Mouse (Mus musculus): ENCODE measurements around the gene Paqr4. TPM values are rescaled to one million over a fixed set of nuclear protein-coding genes. Genes with fewer than 3 reads are reported as not detected.

The Paqr4 gene
- polyA plus RNA-seq, 1 experiment = 0.85 TPM

- no peaks in the 10 kb centered on the region for H3K36me3 ChIP-seq (ENCODE audit: control insufficient read depth, insufficient read depth, low read length)
- no peak overlapping the region for H3K27ac ChIP-seq (ENCODE audit: control insufficient read depth, insufficient read depth, low read depth, low read length)
- TF ChIP-seq POLR2A (IDR thresholded peaks at IDR 0.05; ENCODE audit: control insufficient read depth, low read depth, low read length) = no peak
- TF ChIP-seq CTCF (IDR thresholded peaks at IDR 0.05; ENCODE audit: control insufficient read depth, insufficient read depth, insufficient replicate concordance, low read depth, low read length) = no peak
Observed at GRCm38 (mm10) chr17:23694491-23694890, 46.2 kb downstream of the Paqr4 start.

More at GRCm38 (mm10) chr17:23694491-23694890, 46.2 kb downstream of the Paqr4 start:
- Histone ChIP-seq H3K4me3 (ENCODE audit: control insufficient read depth, low read depth, low read length) (no peak overlapping the region), H3K27me3 (ENCODE audit: control insufficient read depth, insufficient read depth, low read length) (no peaks in the 10 kb centered on the region), H3K4me1 (ENCODE audit: control insufficient read depth, insufficient read depth, low read length) (no peaks in the 10 kb centered on the region; the same call in 1 of the 2 replicates)

Other genes with a start within 250 kb of the Paqr4 start
- gene Zfp213, start 176.6 kb downstream of the Paqr4 start, polyA plus RNA-seq (2012; rRNA removed) = 3.5 and 3.7 TPM in 2 replicates
- gene Zfp13, start 141.4 kb downstream of the Paqr4 start, polyA plus RNA-seq (2012; rRNA removed) = 45.3 and 57.6 TPM in 2 replicates
- gene Zscan10, start 140.0 kb downstream of the Paqr4 start, polyA plus RNA-seq (2012; rRNA removed) = 4.5 and 4.9 TPM in 2 replicates
- gene Mmp25, start 95.6 kb downstream of the Paqr4 start, polyA plus RNA-seq (2012; rRNA removed) = 0.35 and 0.36 TPM in 2 replicates
- gene Bicdl2, start 80.4 kb downstream of the Paqr4 start, polyA plus RNA-seq (2012; rRNA removed) = 1.0 and 1.5 TPM in 2 replicates
- gene Hcfc1r1, start 67.3 kb downstream of the Paqr4 start, polyA plus RNA-seq (2012; rRNA removed) = 54.9 and 64.9 TPM in 2 replicates
- 9.8 and 9.9 TPM in 2 replicates for gene Thoc6, start 67.0 kb downstream of the Paqr4 start, polyA plus RNA-seq (2012; rRNA removed)
- gene Tnfrsf12a, start 63.4 kb downstream of the Paqr4 start, polyA plus RNA-seq (2012; rRNA removed) = 1.2 and 1.7 TPM in 2 replicates
- 0.16 and 0.19 TPM in 2 replicates for gene Cldn6, start 61.6 kb downstream of the Paqr4 start, polyA plus RNA-seq (2012; rRNA removed)
- 0.27 and 0.72 TPM in 2 replicates for gene Cldn9, start 56.8 kb downstream of the Paqr4 start, polyA plus RNA-seq (2012; rRNA removed)
- 6.7 and 7.1 TPM in 2 replicates for gene 1520401A03Rik, start 18.1 kb downstream of the Paqr4 start, polyA plus RNA-seq (2012; rRNA removed)
- 78.6 and 88.6 TPM in 2 replicates for gene Pkmyt1, start 14.5 kb downstream of the Paqr4 start, polyA plus RNA-seq (2012; rRNA removed)
- gene Kremen2, start 5.0 kb upstream of the Paqr4 start, polyA plus RNA-seq (2012; rRNA removed) = 0.80 and 0.97 TPM in 2 replicates
- 155 and 178 TPM in 2 replicates for gene Flywch1, start 30.7 kb upstream of the Paqr4 start, polyA plus RNA-seq (2012; rRNA removed)
- gene Flywch2, start 45.2 kb upstream of the Paqr4 start, polyA plus RNA-seq (2012; rRNA removed) = 11.8 and 14.8 TPM in 2 replicates
- 259 and 286 TPM in 2 replicates for gene Srrm2, start 49.7 kb upstream of the Paqr4 start, polyA plus RNA-seq (2012; rRNA removed)
- gene Elob, start 88.3 kb upstream of the Paqr4 start, polyA plus RNA-seq (2012; rRNA removed) = 1,587 and 1,813 TPM in 2 replicates
- 0.89 and 1.2 TPM in 2 replicates for gene Prss33, start 95.2 kb upstream of the Paqr4 start, polyA plus RNA-seq (2012; rRNA removed)
- gene Prss32, start 103.0 kb upstream of the Paqr4 start, polyA plus RNA-seq (2012; rRNA removed) = 0.30 and 0.36 TPM in 2 replicates
- gene Prss41, start 103.3 kb upstream of the Paqr4 start, polyA plus RNA-seq (2012; rRNA removed) = 12.2 and 13.8 TPM in 2 replicates
- 208 and 246 TPM in 2 replicates for gene Prss21, start 127.2 kb upstream of the Paqr4 start, polyA plus RNA-seq (2012; rRNA removed)
- 0.34 and 0.67 TPM in 2 replicates for gene Dcpp1, start 140.0 kb upstream of the Paqr4 start, polyA plus RNA-seq (2012; rRNA removed)
- not detected in 2 replicates for gene Dcpp2, start 140.0 kb upstream of the Paqr4 start, polyA plus RNA-seq (2012; rRNA removed)
- not detected in 2 replicates for gene Dcpp3, start 176.6 kb upstream of the Paqr4 start, polyA plus RNA-seq (2012; rRNA removed)
- gene Sbp, start 200.8 kb upstream of the Paqr4 start, polyA plus RNA-seq (2012; rRNA removed) = not detected in 2 replicates
- not detected in 2 replicates for gene Sbpl, start 214.4 kb upstream of the Paqr4 start, polyA plus RNA-seq (2012; rRNA removed)
- gene Prss30, start 239.7 kb upstream of the Paqr4 start, polyA plus RNA-seq (2012; rRNA removed) = not detected in 2 replicates